Mouse (Mus musculus) spleen, adult 2 months (tissue): ENCODE data around the gene Mlh1. TPM values are rescaled to one million over a fixed set of nuclear protein-coding genes. Genes with fewer than 3 reads are reported as not detected.

Experiments
- DNase-seq, 2 experiments: peaks; one replicate each; pipeline versions ENCODE4 v3.0.0 to v3.0.0-alpha.2; 2012 to 2021; ENCODE audit warnings: low spot score in 2 of 2, low read depth in 1 of 2
- H3K27ac ChIP-seq: fragments of 200-500 bp; 2 replicates; pipeline ENCODE4 v1.5.1; 2012; ENCODE audit warnings: low read length, inconsistent platforms; ENCODE audit not compliant: insufficient read depth
- H3K27me3 ChIP-seq: fragments of 200-500 bp; 2 replicates; pipeline ENCODE4 v1.6.1; 2012; ENCODE audit warnings: mild to moderate bottlenecking, moderate library complexity, low read length, inconsistent platforms; ENCODE audit not compliant: control insufficient read depth, insufficient read depth
- H3K36me3 ChIP-seq: fragments of 200-500 bp; 2 replicates; pipeline ENCODE4 v1.6.1; 2012; ENCODE audit warnings: mild to moderate bottlenecking, low read length, inconsistent platforms; ENCODE audit not compliant: control insufficient read depth, insufficient read depth
- H3K4me1 ChIP-seq: fragments of 200-500 bp; 2 replicates; pipeline ENCODE4 v1.6.1; 2011; ENCODE audit warnings: inconsistent platforms; ENCODE audit not compliant: control insufficient read depth, insufficient read depth, insufficient read length
- H3K4me3 ChIP-seq: fragments of 200-500 bp; 2 replicates; pipeline ENCODE4 v1.5.1; 2011; ENCODE audit warnings: mild to moderate bottlenecking, inconsistent platforms; ENCODE audit not compliant: insufficient read depth, insufficient read length; ENCODE audit errors: extremely low read depth
- CTCF ChIP-seq: fragments of 200-500 bp; IDR thresholded peaks from 2 replicates; pipeline ENCODE4 v1.5.1; 2011; ENCODE audit warnings: mild to moderate bottlenecking, inconsistent platforms; ENCODE audit not compliant: insufficient read depth, insufficient read length, insufficient replicate concordance; ENCODE audit errors: extremely low read depth
- POLR2A ChIP-seq: fragments of 200-500 bp; IDR thresholded peaks from 2 replicates; pipeline ENCODE4 v1.6.1; 2011; ENCODE audit warnings: low read depth, low read length, inconsistent platforms
- WGBS: fragments of 180-500 bp; shearing (Covaris S2); methylation state at CpG from one replicate; pipeline ENCODE4 v1.1.7; 2018; 5-methylcytosine and 5-hydroxymethylcytosine counted together
- polyA plus RNA-seq: library from polyadenylated mRNA; depleted of rRNA; stranded (reverse); fragments of >200 nt; gene quantifications from 2 replicates; pipeline ENCODE4 v1.2.3, GENCODE M21; 2012; rRNA removed

Gene Mlh1
- polyA plus RNA-seq, 1 experiment, result 11.7 TPM

- no peaks in the 10 kb centered on the region for H3K4me1 ChIP-seq
- peaks cover 7% of the 10 kb centered on the region; the same call in 1 of the 2 replicates for H3K36me3 ChIP-seq
- H3K27me3 ChIP-seq, result no peaks in the 10 kb centered on the region
- WGBS, result 93% methylated on average over 2 of the region's 2 CpGs
- no peak overlapping the region for H3K27ac ChIP-seq
- DNase-seq, result no peak
- no peak overlapping the region for H3K4me3 ChIP-seq
- TF ChIP-seq CTCF, result no peak
- TF ChIP-seq POLR2A, result no peak
These were observed 78.4 kb downstream of the Mlh1 start for GRCm38 (mm10) chr9:111193211-111193610.

GRCm38 (mm10) chr9:111188731-111189130 is 82.9 kb downstream of the Mlh1 start:
- Histone ChIP-seq H3K27ac (no peak overlapping the region), H3K4me3 (no peak overlapping the region), H3K4me1 (no peaks in the 10 kb centered on the region), H3K27me3 (no peaks in the 10 kb centered on the region), H3K36me3 (0 out of 2 replicates have a peak, but pooled peaks cover 3% of the 10 kb centered on the region)
- no peak for DNase-seq
- TF ChIP-seq CTCF (no peak), POLR2A (no peak)
- WGBS, result 85% methylated on average over 7 of the region's 7 CpGs

DNA sequence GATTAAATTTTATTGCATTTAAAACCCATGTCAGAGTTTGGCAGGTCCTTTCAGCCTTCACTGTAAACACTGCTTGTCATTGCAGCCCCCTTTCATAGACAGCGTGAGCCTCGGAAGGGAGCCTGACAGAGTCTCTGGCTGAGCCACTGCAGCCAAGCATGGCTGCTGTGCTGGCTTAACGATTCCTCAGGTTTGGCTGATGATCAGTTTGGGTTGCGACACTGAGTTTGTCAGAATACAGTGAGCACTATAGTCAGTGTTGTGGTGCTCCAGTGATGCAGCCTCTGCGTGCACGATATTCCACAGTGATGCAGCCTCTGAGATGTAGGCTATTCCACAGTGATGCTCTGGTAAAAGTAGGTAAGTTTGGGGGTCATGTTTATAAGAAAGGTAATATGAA is 84.7 kb downstream of the Mlh1 start:
- WGBS, result 96% methylated on average over 6 of the region's 6 CpGs
- Histone ChIP-seq H3K4me3 (no peak overlapping the region), H3K27me3 (no peaks in the 10 kb centered on the region), H3K36me3 (no peaks in the 10 kb centered on the region), H3K4me1 (no peaks in the 10 kb centered on the region), H3K27ac (no peak overlapping the region)
- TF ChIP-seq POLR2A, result no peak
- no peak for TF ChIP-seq CTCF
- no peak for DNase-seq

DNA sequence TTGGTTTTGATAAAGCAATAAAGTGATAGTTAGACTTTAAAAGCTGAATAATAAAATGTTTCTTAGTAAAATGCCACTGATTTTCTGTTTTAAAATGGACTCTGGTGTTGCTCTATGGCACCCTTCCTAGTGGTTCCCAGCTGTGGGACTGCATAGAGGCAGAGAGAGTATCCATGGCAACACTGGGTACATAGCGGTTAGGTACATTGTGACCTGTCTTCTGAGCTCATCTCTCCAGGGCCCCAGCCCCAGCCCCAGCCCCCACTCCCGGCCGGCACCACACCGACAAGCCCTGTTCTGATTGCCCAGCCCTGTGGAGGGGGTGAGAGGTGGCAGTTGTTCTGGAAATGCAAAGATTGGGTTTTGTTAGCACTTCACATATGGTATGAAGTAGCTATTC is 86.7 kb downstream of the Mlh1 start:
- no peak for DNase-seq
- Histone ChIP-seq H3K36me3 (no peaks in the 10 kb centered on the region), H3K27me3 (no peaks in the 10 kb centered on the region), H3K27ac (no peak overlapping the region), H3K4me1 (no peaks in the 10 kb centered on the region), H3K4me3 (no peak overlapping the region)
- WGBS, result 99% methylated on average over 4 of the region's 4 CpGs
- TF ChIP-seq POLR2A, result no peak
- TF ChIP-seq CTCF, result no peak

- TF ChIP-seq CTCF, result no peak
- no peak for TF ChIP-seq POLR2A
These were observed 89.4 kb downstream of the Mlh1 start for GRCm38 (mm10) chr9:111182176-111182575.

DNA sequence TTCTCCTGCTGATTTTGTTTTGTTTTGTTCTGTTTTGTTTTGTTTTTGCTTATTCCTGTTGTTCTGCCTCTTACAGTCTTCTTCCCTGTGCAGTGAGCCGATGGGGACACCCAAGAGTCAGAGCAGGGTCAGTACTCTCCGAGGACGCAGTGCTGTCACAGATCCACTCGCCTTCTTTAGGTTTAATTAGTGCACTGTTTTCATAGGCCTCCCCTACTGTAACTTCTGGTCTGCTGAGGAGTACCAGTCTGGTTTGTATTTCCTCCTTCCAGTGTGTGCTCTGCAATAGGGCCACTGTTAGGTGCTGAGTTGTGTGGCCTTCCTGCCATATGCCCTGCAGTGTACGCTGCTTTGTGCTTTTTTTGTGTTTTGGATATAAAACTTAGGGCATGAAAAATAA is 92.6 kb downstream of the Mlh1 start:
- DNase-seq, result no peak
- H3K4me3 ChIP-seq, result no peak overlapping the region
- no peak for TF ChIP-seq CTCF
- TF ChIP-seq POLR2A, result no peak
- H3K36me3 ChIP-seq, result no peaks in the 10 kb centered on the region
- H3K4me1 ChIP-seq, result no peaks in the 10 kb centered on the region
- no peaks in the 10 kb centered on the region for H3K27me3 ChIP-seq
- 92% methylated on average over 5 of the region's 5 CpGs for WGBS
- no peak overlapping the region for H3K27ac ChIP-seq

More at GRCm38 (mm10) chr9:111182176-111182575, 89.4 kb downstream of the Mlh1 start:
- Histone ChIP-seq H3K27ac (no peak overlapping the region), H3K27me3 (no peaks in the 10 kb centered on the region), H3K4me3 (no peak overlapping the region), H3K4me1 (no peaks in the 10 kb centered on the region), H3K36me3 (no peaks in the 10 kb centered on the region)
- DNase-seq, result no peak
- 53% methylated on average over 3 of the region's 3 CpGs for WGBS

Other genes with a start within 250 kb of the Mlh1 start
- gene Ccrl2, start 214.3 kb downstream of the Mlh1 start, polyA plus RNA-seq, result 5.3 and 5.4 TPM in 2 replicates
- 5.3 and 6.4 TPM in 2 replicates for gene Lrrfip2, start 154.2 kb downstream of the Mlh1 start, polyA plus RNA-seq
- gene Epm2aip1, start 138 bp upstream of the Mlh1 start, polyA plus RNA-seq, result 5.0 and 5.2 TPM in 2 replicates
- gene Trank1, start 39.9 kb upstream of the Mlh1 start, polyA plus RNA-seq, result not detected in 2 replicates
- gene Dclk3, start 167.3 kb upstream of the Mlh1 start, polyA plus RNA-seq, result 0.05 TPM in 1 of 2 replicates, not detected in the other